Mouse (Mus musculus): ENCODE data around the gene Med14.
A peak's percentile ranks its signal among the peaks of the same experiment; 100 is the strongest.

DNA sequence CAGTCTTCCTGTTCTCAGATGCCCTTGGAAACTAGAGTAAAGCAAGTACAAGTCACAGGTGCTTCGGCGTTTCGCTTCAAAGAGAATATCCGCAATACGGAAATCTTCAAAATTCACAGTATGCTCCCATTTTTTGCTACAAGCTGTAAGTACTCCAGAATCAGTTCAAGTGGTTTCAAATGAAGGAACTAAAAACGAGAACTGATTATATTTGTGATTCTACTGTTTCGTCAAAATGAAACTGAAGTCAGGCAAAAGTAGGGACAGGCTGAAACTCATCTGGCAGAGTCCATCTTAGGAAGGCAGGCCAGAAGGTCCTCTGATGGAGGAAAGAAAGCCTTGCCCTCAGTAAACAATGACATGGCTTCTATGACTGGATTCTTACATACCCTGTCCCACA lies 48.1 kb downstream of the Med14 start:
- TF ChIP-seq CTCF (conservative IDR thresholded peaks at IDR 0.05 in 1 of 2, IDR thresholded peaks at IDR 0.05 in 1 of 2; ENCODE audit: low read depth in 2 of 2, low read length in 2 of 2) (no peak), USF1 (IDR thresholded peaks at IDR 0.05; ENCODE audit: low read depth, low read length) (no peak), MAZ (IDR thresholded peaks at IDR 0.05; ENCODE audit: low read depth, low read length) (no peak), NRF1 (IDR thresholded peaks at IDR 0.05; ENCODE audit: low read depth, low read length) (0 out of 2 replicates have a peak, but pooled peaks have one; percentile 26), POLR2A (IDR thresholded peaks at IDR 0.05; ENCODE audit: low read depth, low read length) (no peak), KAT2A (IDR thresholded peaks at IDR 0.05; ENCODE audit: insufficient replicate concordance, low read length) (no peak), UBTF (IDR thresholded peaks at IDR 0.05; ENCODE audit: low read depth, low read length) (no peak), EP300 (IDR thresholded peaks at IDR 0.05; ENCODE audit: low read length) (peak; percentile 85), RCOR1 (conservative IDR thresholded peaks at IDR 0.05; ENCODE audit: low read depth, low read length) (0 out of 2 replicates have a peak, but pooled peaks have one; percentile 32)
